Mouse (Mus musculus) T-helper 1 cell (primary cell): Measurements from ENCODE around the gene Tekt3.

Experiments used
- in situ Hi-C: fragments of 300-600 bp; cut with MboI, MseI; formaldehyde crosslinking; loops from one replicate; pipeline ENCODE4 v1.15.1; 2025; ENCODE audit warnings: high pct_unique_total_duplicates

The Tekt3 gene

GRCm38 (mm10) chr11:63125832-63126456 is 64.5 kb downstream of the Tekt3 start:
- in situ Hi-C loops: no loop called here

GRCm38 (mm10) chr11:63126976-63127375 is 65.5 kb downstream of the Tekt3 start:
- in situ Hi-C loops: no loop called here

- in situ Hi-C loops: no loop called here
These were observed 66.1 kb downstream of the Tekt3 start for GRCm38 (mm10) chr11:63127513-63127912.

DNA sequence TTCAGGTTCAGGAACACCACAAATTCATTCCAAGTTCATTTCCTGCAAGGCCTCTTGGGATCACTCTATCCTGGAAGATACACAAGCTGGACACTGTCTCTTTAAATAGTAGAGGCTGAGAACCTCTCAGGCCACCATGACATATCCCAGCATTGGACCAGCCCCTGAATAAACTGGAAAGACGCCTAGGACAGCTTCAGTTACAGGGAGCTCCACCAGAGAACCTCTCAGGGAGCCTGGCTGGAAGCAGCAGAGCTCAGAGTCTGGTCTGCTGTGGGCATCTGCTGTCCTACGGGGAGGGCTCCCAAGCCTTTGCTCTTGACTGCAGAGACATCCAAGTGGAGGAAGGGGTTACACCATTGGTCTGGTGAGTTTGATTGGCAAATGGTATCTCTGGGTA is 67.3 kb downstream of the Tekt3 start, which contains the start of gene Pmp22:
Gene Pmp22, plus strand, starts transcription at position 199 of the 400 bp plus-strand sequence.
- in situ Hi-C loops: no loop called here

- in situ Hi-C loops: no loop called here
These were observed 67.9 kb downstream of the Tekt3 start for GRCm38 (mm10) chr11:63129375-63129774.

- in situ Hi-C loops: loop anchor here (5.0 kb wide), 2 partner anchors 208 to 383 kb away; no protein-coding TSS in a partner anchor
These were observed 68.4 kb downstream of the Tekt3 start for GRCm38 (mm10) chr11:63129840-63130239.

GRCm38 (mm10) chr11:63130497-63130896 is 69.0 kb downstream of the Tekt3 start:
- in situ Hi-C loops: loop anchor here (5.0 kb wide), 2 partner anchors 208 to 383 kb away; no protein-coding TSS in a partner anchor

DNA sequence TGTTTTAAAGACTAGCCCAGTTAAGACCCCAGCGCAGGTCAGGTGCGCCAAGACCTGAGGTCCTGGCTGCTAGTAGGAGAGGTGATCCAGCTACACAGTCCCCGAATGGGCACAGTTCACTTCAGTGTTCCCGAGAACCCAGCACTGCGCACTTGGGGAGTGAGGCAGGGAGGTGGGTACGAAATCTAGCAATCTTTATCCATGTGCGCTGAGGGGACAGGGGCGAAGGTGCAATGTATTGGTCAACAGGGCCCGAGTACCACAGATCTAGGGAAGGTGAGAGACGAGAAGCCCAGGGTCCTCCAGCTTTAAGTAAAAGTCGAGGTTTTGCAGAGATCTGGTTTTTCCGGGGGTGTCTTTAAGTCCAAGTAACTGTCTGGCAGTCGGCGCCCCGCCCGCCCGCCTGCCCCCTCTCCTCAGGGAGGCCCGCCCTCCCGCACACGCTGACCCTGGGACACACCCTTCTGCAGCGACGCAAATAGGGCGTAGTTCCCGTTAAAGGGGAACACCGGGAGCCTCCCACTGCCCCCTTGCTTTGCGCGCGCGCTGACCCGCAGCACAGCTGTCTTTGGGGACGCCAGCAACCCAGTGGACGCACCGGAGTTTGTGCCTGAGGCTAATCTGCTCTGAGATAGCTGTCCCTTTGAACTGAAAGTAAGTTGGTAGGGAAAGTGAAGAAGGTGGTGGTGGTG is 69.7 kb downstream of the Tekt3 start:
- in situ Hi-C loops: loop anchor here (5.0 kb wide), 2 partner anchors 209 to 384 kb away; no protein-coding TSS in a partner anchor

DNA sequence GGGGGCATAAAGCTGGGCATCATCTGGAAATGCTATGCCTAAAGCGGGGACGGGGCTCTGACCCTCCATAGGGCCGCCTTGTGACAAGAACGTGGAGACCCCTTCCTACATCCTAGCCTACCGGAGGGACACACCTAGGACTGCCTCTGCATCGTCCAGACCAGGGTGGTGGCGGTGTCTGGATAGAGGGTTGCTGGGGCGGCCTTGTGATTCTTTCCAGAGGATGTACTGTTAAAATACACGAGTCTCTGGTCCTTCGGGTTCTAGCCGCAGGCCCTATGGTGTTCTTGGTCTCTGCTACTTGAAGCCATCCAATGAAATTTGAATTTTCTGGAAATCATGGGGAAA is 70.2 kb downstream of the Tekt3 start:
- in situ Hi-C loops: loop anchor here (5.0 kb wide), 2 partner anchors 209 to 384 kb away; no protein-coding TSS in a partner anchor

DNA sequence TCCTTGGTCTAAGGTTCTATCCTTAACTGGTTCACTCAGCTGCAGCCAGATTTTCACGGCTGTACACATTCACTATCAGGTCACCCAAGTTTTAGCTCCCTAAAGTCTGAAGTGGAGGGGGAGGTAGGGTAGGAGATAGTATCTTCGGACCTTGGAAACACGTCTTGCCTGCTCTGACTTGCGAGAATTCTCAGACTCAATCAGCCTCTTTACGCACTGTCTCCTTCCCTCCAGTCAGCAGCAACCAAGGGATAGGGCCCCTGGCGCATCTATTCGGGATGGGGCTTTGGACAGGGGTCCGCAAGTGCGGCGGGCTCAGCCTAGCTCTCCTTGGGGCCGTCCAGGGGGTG is 70.7 kb downstream of the Tekt3 start:
- in situ Hi-C loops: loop anchor here (5.0 kb wide), 2 partner anchors 210 to 385 kb away; no protein-coding TSS in a partner anchor

GRCm38 (mm10) chr11:63132501-63133435 is 71.3 kb downstream of the Tekt3 start:
- in situ Hi-C loops: loop anchor here (5.0 kb wide), 2 partner anchors 210 to 385 kb away; no protein-coding TSS in a partner anchor

- in situ Hi-C loops: loop anchor here (5.0 kb wide), 2 partner anchors 212 to 387 kb away; no protein-coding TSS in a partner anchor
These were observed 72.6 kb downstream of the Tekt3 start for GRCm38 (mm10) chr11:63134021-63134420.

- in situ Hi-C loops: loop anchor here (5.0 kb wide), 2 partner anchors 213 to 388 kb away; no protein-coding TSS in a partner anchor
These were observed 73.5 kb downstream of the Tekt3 start for GRCm38 (mm10) chr11:63134742-63135482.

GRCm38 (mm10) chr11:63135622-63136021 is 74.2 kb downstream of the Tekt3 start:
- in situ Hi-C loops: no loop called here

GRCm38 (mm10) chr11:63136205-63136604 is 74.8 kb downstream of the Tekt3 start:
- in situ Hi-C loops: no loop called here

DNA sequence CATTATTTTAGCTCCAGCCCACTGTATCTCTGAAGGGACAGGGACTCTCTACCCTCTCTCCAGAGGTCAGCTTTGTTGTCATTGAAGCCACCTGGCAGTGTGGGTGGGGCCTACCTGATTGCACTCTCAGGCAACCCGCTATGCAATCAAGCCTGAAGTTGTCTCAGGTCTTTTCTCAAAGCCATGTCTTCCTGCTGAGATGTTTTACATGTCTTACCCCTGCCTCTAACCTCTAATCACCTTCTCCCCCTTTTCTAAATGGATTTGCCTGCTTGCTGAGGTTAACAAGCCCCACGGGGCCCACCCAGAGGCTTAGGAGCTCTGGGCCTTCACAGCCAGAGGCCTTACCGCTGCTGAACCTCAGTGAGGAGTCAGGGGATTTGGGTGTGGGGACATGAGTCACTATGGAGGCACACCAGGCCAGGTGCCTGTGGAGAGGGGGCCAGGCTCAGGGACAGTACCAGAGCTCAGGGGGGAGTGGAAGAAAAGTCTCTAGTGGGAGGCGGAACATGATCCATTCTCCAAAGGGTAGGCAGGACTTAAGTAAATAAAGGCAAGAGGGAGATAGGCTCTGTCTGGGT is 75.5 kb downstream of the Tekt3 start:
- in situ Hi-C loops: no loop called here

DNA sequence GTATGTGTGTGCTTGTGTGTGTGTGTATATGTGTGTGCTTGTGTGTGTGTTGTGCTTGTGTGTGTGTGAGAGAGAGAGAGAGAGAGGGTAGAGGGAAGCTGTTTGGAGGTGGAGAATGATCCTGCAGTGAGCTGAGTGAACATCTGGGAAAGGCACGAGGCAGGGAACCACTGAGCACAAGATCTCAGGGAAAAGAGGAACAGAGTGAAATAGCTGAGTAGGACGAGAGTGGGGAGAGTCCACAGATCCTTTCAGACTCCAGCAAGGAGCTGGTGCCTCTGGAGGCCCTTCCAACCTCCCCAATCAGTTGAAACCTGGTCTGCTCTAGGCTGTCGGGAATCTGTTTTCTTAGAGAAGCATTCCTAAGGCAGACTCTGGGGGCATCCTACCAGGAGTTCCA is 77.3 kb downstream of the Tekt3 start:
- in situ Hi-C loops: no loop called here

DNA sequence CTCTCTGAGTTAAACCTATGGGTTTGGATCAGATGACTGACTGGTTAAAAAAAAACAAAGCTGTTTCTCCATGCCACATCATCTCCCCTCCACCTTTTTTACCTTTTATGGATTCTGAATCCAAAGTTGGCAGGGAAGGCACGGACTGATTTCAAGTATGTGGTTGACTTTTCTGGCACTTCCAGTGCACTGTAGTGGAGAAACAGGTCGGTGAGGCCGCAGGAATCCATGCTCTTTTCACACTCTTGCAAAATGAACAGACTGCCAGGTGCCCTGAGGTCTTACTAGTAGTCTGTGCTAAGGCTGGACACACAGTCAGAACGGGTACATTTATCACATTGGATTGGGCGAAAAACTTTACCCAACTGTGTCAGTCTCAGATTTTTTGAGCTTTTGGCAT is 80.9 kb downstream of the Tekt3 start:
- in situ Hi-C loops: no loop called here

GRCm38 (mm10) chr11:63142816-63143215 is 81.4 kb downstream of the Tekt3 start:
- in situ Hi-C loops: no loop called here

GRCm38 (mm10) chr11:63143486-63143885 is 82.0 kb downstream of the Tekt3 start:
- in situ Hi-C loops: no loop called here
